12 mouse cellular contexts compared by ENCODE assay signal in the genomic region with DNA sequence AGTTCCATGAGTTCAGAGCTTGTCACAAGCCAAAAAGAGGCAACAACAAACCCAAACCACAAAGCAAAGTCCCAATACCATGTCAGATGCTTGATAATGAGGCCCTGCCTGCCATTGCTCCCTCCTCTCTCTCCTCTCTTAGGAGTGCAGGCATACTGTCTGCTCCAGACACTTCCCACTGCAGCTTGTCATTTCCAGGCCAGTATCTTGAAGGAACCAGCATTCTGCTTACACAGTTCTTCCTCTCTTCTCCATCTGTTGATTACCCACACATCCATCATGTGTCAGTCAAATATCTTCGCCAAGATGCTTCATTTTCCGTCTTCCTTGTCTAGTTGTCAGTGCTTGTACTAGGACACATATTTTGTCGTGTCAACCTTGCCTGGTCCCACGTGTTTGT.
"Had no signal": no experiment of that assay in that cellular context is flagged by ENCODE, and none has a peak within 500 bp of the region (broad histone marks: within the 10 kb centered on the region; RNA-seq: fewer than 3 reads in every experiment).

No protein-coding gene starts in this region.

- H3K4me3 ChIP-seq: limb, embryonic 15.5 days; liver, embryonic 13.5 days; midbrain, embryonic 12.5 days had no signal

- H3K27ac ChIP-seq: limb, embryonic 15.5 days; liver, embryonic 13.5 days; midbrain, embryonic 12.5 days had no signal

- H3K4me2 ChIP-seq: liver, embryonic 13.5 days; midbrain, embryonic 12.5 days had no signal

- H3K9me3 ChIP-seq: limb, embryonic 15.5 days; liver, embryonic 13.5 days; midbrain, embryonic 12.5 days had no signal

- H3K9ac ChIP-seq: limb, embryonic 15.5 days; liver, embryonic 13.5 days; liver, postnatal 0 days; midbrain, embryonic 12.5 days had no signal

- H3K27me3 ChIP-seq: limb, embryonic 15.5 days had no signal

- DNase-seq: kidney, adult 11 months; kidney, postnatal 10 days; kidney, postnatal 4 days; liver, embryonic 13.5 days; liver, postnatal 0 days; right cerebral cortex, postnatal 4 days; spleen, adult 18-20 months; thymus, adult 18-20 months; thymus, postnatal 14 days had no signal

- ATAC-seq: liver, postnatal 0 days; midbrain, embryonic 16.5 days had no signal

- H3K36me3 ChIP-seq: limb, embryonic 15.5 days; liver, embryonic 13.5 days; midbrain, embryonic 12.5 days had no signal
